Mouse (Mus musculus): ENCODE results near the gene Gm13304. TPM values are rescaled to one million over a fixed set of nuclear protein-coding genes. Genes with fewer than 3 reads are reported as not detected.
"Not testable (repeated sequence)": the region's sequence is repeated elsewhere in the genome, so short reads cannot be mapped to it uniquely, and the experiment has no call there.

Gene Gm13304
- total RNA-seq (2014; rRNA removed) (not detected in 2 replicates), polyA plus RNA-seq (2015; fragmentation: Nextera tagmentation; extraction: Ambion mirVana) (0.23 TPM in 1 of 2 replicates, not detected in the other)

- H3K4me2 ChIP-seq (ENCODE audit: low read depth, low read length, poor library complexity, severe bottlenecking); H3K4me1 ChIP-seq (ENCODE audit: insufficient read depth, low read length); H3K36me3 ChIP-seq (ENCODE audit: insufficient read depth, low read length); H3K4me3 ChIP-seq (ENCODE audit: low read depth, low read length); ATAC-seq (ENCODE audit: low FRiP score); H3K27ac ChIP-seq (ENCODE audit: low read depth, low read length); H3K27me3 ChIP-seq (ENCODE audit: insufficient read depth, low read length); H3K9ac ChIP-seq (replicated peaks; ENCODE audit: low read length, poor library complexity, severe bottlenecking); DNase-seq (ENCODE audit: low spot score); H3K9me3 ChIP-seq (ENCODE audit: low read length): not testable (repeated sequence)
- WGBS: no CpG with 5 or more reads among the region's 5 CpGs
These were observed at the start of gene Gm13304 for GRCm38 (mm10) chr4:42114517-42114916. Gene Gm13304, plus strand, starts transcription at chr4:42114817.

GRCm38 (mm10) chr4:42090907-42091306, 23.7 kb upstream of the Gm13304 start, which contains the start of gene Gm3893:
Gene Gm3893, plus strand, starts transcription at chr4:42091207.
- not testable (repeated sequence) for DNase-seq (ENCODE audit: low spot score); H3K9me3 ChIP-seq (ENCODE audit: low read length); ATAC-seq (ENCODE audit: low FRiP score); H3K4me2 ChIP-seq (ENCODE audit: low read depth, low read length, poor library complexity, severe bottlenecking); H3K4me3 ChIP-seq (ENCODE audit: low read depth, low read length); H3K9ac ChIP-seq (replicated peaks; ENCODE audit: low read length, poor library complexity, severe bottlenecking); H3K36me3 ChIP-seq (ENCODE audit: insufficient read depth, low read length); H3K4me1 ChIP-seq (ENCODE audit: insufficient read depth, low read length); H3K27ac ChIP-seq (ENCODE audit: low read depth, low read length); H3K27me3 ChIP-seq (ENCODE audit: insufficient read depth, low read length)
- no CpG with 5 or more reads among the region's 2 CpGs for WGBS

- H3K27ac ChIP-seq (ENCODE audit: low read depth, low read length); H3K4me1 ChIP-seq (ENCODE audit: insufficient read depth, low read length); H3K4me2 ChIP-seq (ENCODE audit: low read depth, low read length, poor library complexity, severe bottlenecking); DNase-seq (ENCODE audit: low spot score); H3K36me3 ChIP-seq (ENCODE audit: insufficient read depth, low read length); H3K4me3 ChIP-seq (ENCODE audit: low read depth, low read length); H3K9me3 ChIP-seq (ENCODE audit: low read length); H3K27me3 ChIP-seq (ENCODE audit: insufficient read depth, low read length); H3K9ac ChIP-seq (replicated peaks; ENCODE audit: low read length, poor library complexity, severe bottlenecking); ATAC-seq (ENCODE audit: low FRiP score): not testable (repeated sequence)
- WGBS: no CpG with 5 or more reads among the region's 9 CpGs
These were observed 38.5 kb downstream of the Gm13304 start, which contains the start of gene Gm13306 for GRCm38 (mm10) chr4:42153136-42153535. Gene Gm13306, plus strand, starts transcription at chr4:42153436.

Other genes starting within 250 kb of the Gm13304 start
- gene Gm21541, start 211.2 kb upstream of the Gm13304 start, total RNA-seq (2014; rRNA removed): not detected in 2 replicates
- gene Gm21541, start 211.2 kb upstream of the Gm13304 start, polyA plus RNA-seq (2015; fragmentation: Nextera tagmentation; extraction: Ambion mirVana): not detected in 2 replicates
- gene Gm20878, start 173.2 kb upstream of the Gm13304 start, total RNA-seq (2014; rRNA removed): 11.9 and 13.7 TPM in 2 replicates
- gene Gm20878, start 173.2 kb upstream of the Gm13304 start, polyA plus RNA-seq (2015; fragmentation: Nextera tagmentation; extraction: Ambion mirVana): 9.3 and 10.0 TPM in 2 replicates
- gene Fam205a4, start 148.8 kb upstream of the Gm13304 start, total RNA-seq (2014; rRNA removed): 1.6 and 2.2 TPM in 2 replicates
- gene Fam205a4, start 148.8 kb upstream of the Gm13304 start, polyA plus RNA-seq (2015; fragmentation: Nextera tagmentation; extraction: Ambion mirVana): 1.5 and 1.7 TPM in 2 replicates
- 1.3 and 4.7 TPM in 2 replicates for gene Gm21093, start 80.1 kb upstream of the Gm13304 start, total RNA-seq (2014; rRNA removed)
- 0.39 TPM in 1 of 2 replicates, not detected in the other for gene Gm21093, start 80.1 kb upstream of the Gm13304 start, polyA plus RNA-seq (2015; fragmentation: Nextera tagmentation; extraction: Ambion mirVana)
- not detected in 2 replicates for gene Gm3893, start 23.6 kb upstream of the Gm13304 start, total RNA-seq (2014; rRNA removed)
- gene Gm3893, start 23.6 kb upstream of the Gm13304 start, polyA plus RNA-seq (2015; fragmentation: Nextera tagmentation; extraction: Ambion mirVana): not detected in 2 replicates
- 2.0 and 5.5 TPM in 2 replicates for gene Gm13306, start 38.6 kb downstream of the Gm13304 start, total RNA-seq (2014; rRNA removed)
- 6.3 and 10.6 TPM in 2 replicates for gene Gm13306, start 38.6 kb downstream of the Gm13304 start, polyA plus RNA-seq (2015; fragmentation: Nextera tagmentation; extraction: Ambion mirVana)
- not detected in 2 replicates for gene Gm13305, start 53.8 kb downstream of the Gm13304 start, total RNA-seq (2014; rRNA removed)
- gene Gm13305, start 53.8 kb downstream of the Gm13304 start, polyA plus RNA-seq (2015; fragmentation: Nextera tagmentation; extraction: Ambion mirVana): not detected in 2 replicates
- not detected in 2 replicates for gene Gm10600, start 125.8 kb downstream of the Gm13304 start, total RNA-seq (2014; rRNA removed)
- gene Gm10600, start 125.8 kb downstream of the Gm13304 start, polyA plus RNA-seq (2015; fragmentation: Nextera tagmentation; extraction: Ambion mirVana): not detected in 2 replicates
- 1.3 TPM in 1 of 2 replicates, not detected in the other for gene Ccl21b, start 140.9 kb downstream of the Gm13304 start, total RNA-seq (2014; rRNA removed)
- gene Ccl21b, start 140.9 kb downstream of the Gm13304 start, polyA plus RNA-seq (2015; fragmentation: Nextera tagmentation; extraction: Ambion mirVana): not detected in 2 replicates
- not detected in 2 replicates for gene Gm21953, start 179.4 kb downstream of the Gm13304 start, total RNA-seq (2014; rRNA removed)
- gene Gm21953, start 179.4 kb downstream of the Gm13304 start, polyA plus RNA-seq (2015; fragmentation: Nextera tagmentation; extraction: Ambion mirVana): not detected in 2 replicates
- 0.11 and 0.85 TPM in 2 replicates for gene Fam205a3, start 203.5 kb downstream of the Gm13304 start, total RNA-seq (2014; rRNA removed)
- not detected in 2 replicates for gene Fam205a3, start 203.5 kb downstream of the Gm13304 start, polyA plus RNA-seq (2015; fragmentation: Nextera tagmentation; extraction: Ambion mirVana)

Data from midbrain, postnatal 0 days (tissue).